Mouse (Mus musculus) kidney, embryonic 16.5 days (tissue): ENCODE measurements around the gene Pla2g4e. TPM values are rescaled to one million over a fixed set of nuclear protein-coding genes. Genes with fewer than 3 reads are reported as not detected.

Experiments used
- ATAC-seq: fragments of 200-750 bp; cut with Nextera tagmentation; 2 replicates; pipeline ENCODE4 v1.8.0; 2017; ENCODE audit warnings: moderate TSS enrichment; ENCODE audit not compliant: low FRiP score, low TSS enrichment
- H3K27ac ChIP-seq: fragments of 300-500 bp; sonication (generic); 2 replicates; pipeline ENCODE4 v1.5.1; 2014; ENCODE audit warnings: low read length
- H3K27me3 ChIP-seq: fragments of 300-500 bp; sonication (generic); 2 replicates; pipeline ENCODE4 v1.6.1; 2014; ENCODE audit warnings: low read length, control low read depth, mixed read lengths; ENCODE audit not compliant: insufficient read depth
- H3K36me3 ChIP-seq: fragments of 300-500 bp; sonication (generic); 2 replicates; pipeline ENCODE4 v1.6.1; 2014; ENCODE audit warnings: low read length, control low read depth, mixed read lengths; ENCODE audit not compliant: insufficient read depth
- H3K4me1 ChIP-seq: fragments of 300-500 bp; sonication (generic); 2 replicates; pipeline ENCODE4 v1.6.1; 2014; ENCODE audit warnings: low read length, control low read depth, mixed read lengths; ENCODE audit not compliant: insufficient read depth
- H3K4me2 ChIP-seq: fragments of 300-500 bp; sonication (generic); replicated peaks from 2 replicates; pipeline ENCODE4 v1.6.1; 2014; ENCODE audit warnings: low read depth, low read length
- H3K4me3 ChIP-seq: fragments of 300-500 bp; sonication (generic); 2 replicates; pipeline ENCODE4 v1.5.1; 2014; ENCODE audit warnings: mild to moderate bottlenecking, low read length
- H3K9ac ChIP-seq: fragments of 300-500 bp; sonication (generic); replicated peaks from 2 replicates; pipeline ENCODE4 v1.6.1; 2014; ENCODE audit warnings: low read length
- H3K9me3 ChIP-seq: fragments of 300-500 bp; sonication (generic); 2 replicates; pipeline ENCODE4 v1.6.1; 2016; ENCODE audit warnings: low read length, control low read depth
- WGBS: fragments of 180-500 bp; shearing (Covaris S2); extraction: QIAGEN DNeasy Blood & Tissue Kit; methylation state at CpG from one replicate; pipeline ENCODE4 v1.1.7; 2014; 5-methylcytosine and 5-hydroxymethylcytosine counted together
- polyA plus RNA-seq: library from polyadenylated mRNA; unstranded; fragments of >200 nt; fragmentation: Nextera tagmentation; extraction: Ambion mirVana; gene quantifications from 2 replicates; pipeline ENCODE4 v1.2.1, GENCODE M21; 2015

The Pla2g4e gene
- polyA plus RNA-seq, 1 experiment from 2014 or later: 0.05 TPM

GRCm38 (mm10) chr2:120203742-120204141 lies 41.4 kb downstream of the Pla2g4e start:
- H3K36me3 ChIP-seq: no peaks in the 10 kb centered on the region
- no peak for ATAC-seq
- 47% methylated on average over 3 of the region's 3 CpGs for WGBS
- no peak overlapping the region for H3K4me2 ChIP-seq
- no peak overlapping the region for H3K27ac ChIP-seq
- no peaks in the 10 kb centered on the region for H3K27me3 ChIP-seq
- H3K9ac ChIP-seq: no peak overlapping the region
- no peaks in the 10 kb centered on the region for H3K4me1 ChIP-seq
- H3K4me3 ChIP-seq: no peak overlapping the region
- no peaks in the 10 kb centered on the region for H3K9me3 ChIP-seq

- H3K27me3 ChIP-seq: no peaks in the 10 kb centered on the region
- H3K4me1 ChIP-seq: no peaks in the 10 kb centered on the region
- ATAC-seq: no peak
- WGBS: 59% methylated on average over 7 of the region's 7 CpGs
- no peaks in the 10 kb centered on the region for H3K9me3 ChIP-seq
- H3K36me3 ChIP-seq: no peaks in the 10 kb centered on the region
- no peak overlapping the region for H3K4me3 ChIP-seq
- H3K27ac ChIP-seq: no peak overlapping the region
- no peak overlapping the region for H3K9ac ChIP-seq
- H3K4me2 ChIP-seq: no peak overlapping the region
Measured at GRCm38 (mm10) chr2:120200077-120200476, 45.1 kb downstream of the Pla2g4e start.

- H3K9me3 ChIP-seq: no peaks in the 10 kb centered on the region
- ATAC-seq: no peak
- H3K9ac ChIP-seq: no peak overlapping the region
- no peak overlapping the region for H3K4me3 ChIP-seq
- H3K4me1 ChIP-seq: no peaks in the 10 kb centered on the region
- H3K36me3 ChIP-seq: no peaks in the 10 kb centered on the region
- H3K27ac ChIP-seq: no peak overlapping the region
- WGBS: 91% methylated on average over 4 of the region's 4 CpGs
- H3K27me3 ChIP-seq: no peaks in the 10 kb centered on the region
- H3K4me2 ChIP-seq: no peak overlapping the region
Measured at GRCm38 (mm10) chr2:120188174-120188573, 57.0 kb downstream of the Pla2g4e start.

GRCm38 (mm10) chr2:120187583-120187982 lies 57.6 kb downstream of the Pla2g4e start:
- Histone ChIP-seq H3K27ac (no peak overlapping the region), H3K27me3 (no peaks in the 10 kb centered on the region), H3K9ac (no peak overlapping the region), H3K4me1 (no peaks in the 10 kb centered on the region), H3K36me3 (no peaks in the 10 kb centered on the region), H3K4me3 (no peak overlapping the region), H3K9me3 (no peaks in the 10 kb centered on the region), H3K4me2 (no peak overlapping the region)
- no peak for ATAC-seq
- WGBS: 94% methylated on average over 1 of the region's 1 CpGs

GRCm38 (mm10) chr2:120185527-120186276 lies 59.4 kb downstream of the Pla2g4e start:
- Histone ChIP-seq H3K4me3 (no peak overlapping the region), H3K27me3 (no peaks in the 10 kb centered on the region), H3K9me3 (no peaks in the 10 kb centered on the region), H3K36me3 (no peaks in the 10 kb centered on the region), H3K4me2 (no peak overlapping the region), H3K9ac (no peak overlapping the region), H3K27ac (no peak overlapping the region), H3K4me1 (no peaks in the 10 kb centered on the region)
- ATAC-seq: no peak
- WGBS: 70% methylated on average over 6 of the region's 6 CpGs

GRCm38 (mm10) chr2:120178936-120179335 lies 66.2 kb downstream of the Pla2g4e start:
- H3K36me3 ChIP-seq: no peaks in the 10 kb centered on the region
- H3K4me3 ChIP-seq: no peak overlapping the region
- H3K4me1 ChIP-seq: no peaks in the 10 kb centered on the region
- H3K27me3 ChIP-seq: no peaks in the 10 kb centered on the region
- H3K4me2 ChIP-seq: no peak overlapping the region
- H3K27ac ChIP-seq: no peak overlapping the region
- ATAC-seq: no peak
- no peak overlapping the region for H3K9ac ChIP-seq
- H3K9me3 ChIP-seq: no peaks in the 10 kb centered on the region

- no peaks in the 10 kb centered on the region for H3K4me1 ChIP-seq
- no peak overlapping the region for H3K4me3 ChIP-seq
- no peaks in the 10 kb centered on the region for H3K27me3 ChIP-seq
- H3K36me3 ChIP-seq: no peaks in the 10 kb centered on the region
- H3K9me3 ChIP-seq: no peaks in the 10 kb centered on the region
- H3K4me2 ChIP-seq: no peak overlapping the region
- ATAC-seq: no peak
- WGBS: 23% methylated on average over 10 of the region's 10 CpGs
- H3K27ac ChIP-seq: no peak overlapping the region
- H3K9ac ChIP-seq: no peak overlapping the region
Measured at GRCm38 (mm10) chr2:120173718-120174117, 71.4 kb downstream of the Pla2g4e start.

GRCm38 (mm10) chr2:120171362-120171761 lies 73.8 kb downstream of the Pla2g4e start:
- no peak overlapping the region for H3K4me2 ChIP-seq
- no peaks in the 10 kb centered on the region for H3K4me1 ChIP-seq
- no peak overlapping the region for H3K4me3 ChIP-seq
- no peaks in the 10 kb centered on the region for H3K27me3 ChIP-seq
- ATAC-seq: no peak
- WGBS: 88% methylated on average over 7 of the region's 7 CpGs
- H3K9me3 ChIP-seq: no peaks in the 10 kb centered on the region
- H3K9ac ChIP-seq: no peak overlapping the region
- H3K27ac ChIP-seq: no peak overlapping the region
- H3K36me3 ChIP-seq: no peaks in the 10 kb centered on the region

- Histone ChIP-seq H3K4me2 (no peak overlapping the region), H3K9ac (no peak overlapping the region), H3K4me3 (no peak overlapping the region), H3K36me3 (no peaks in the 10 kb centered on the region), H3K9me3 (no peaks in the 10 kb centered on the region), H3K27ac (no peak overlapping the region), H3K4me1 (no peaks in the 10 kb centered on the region), H3K27me3 (no peaks in the 10 kb centered on the region)
- WGBS: 24% methylated on average over 1 of the region's 1 CpGs
- ATAC-seq: 0 out of 2 replicates have a peak, but pooled peaks have one; percentile 27
Measured at GRCm38 (mm10) chr2:120170726-120171125, 74.4 kb downstream of the Pla2g4e start.

GRCm38 (mm10) chr2:120169382-120169781 lies 75.8 kb downstream of the Pla2g4e start:
- no peaks in the 10 kb centered on the region for H3K4me1 ChIP-seq
- WGBS: 80% methylated on average over 3 of the region's 3 CpGs

More at GRCm38 (mm10) chr2:120169382-120169781, 75.8 kb downstream of the Pla2g4e start:
- Histone ChIP-seq H3K27ac (no peak overlapping the region), H3K9ac (no peak overlapping the region), H3K4me2 (no peak overlapping the region), H3K36me3 (no peaks in the 10 kb centered on the region), H3K4me3 (no peak overlapping the region), H3K27me3 (no peaks in the 10 kb centered on the region), H3K9me3 (no peaks in the 10 kb centered on the region)
- no peak for ATAC-seq
